Mouse (Mus musculus) adrenal gland, adult (tissue): ENCODE measurements around the gene Llgl2.

Source experiments
- DNase-seq, 2 experiments: peaks; one replicate each; pipeline ENCODE4 v3.0.0; 2022 to 2023; ENCODE audit warnings: low spot score in 1 of 2; ENCODE audit not compliant: inconsistent age in 2 of 2

The Llgl2 gene

DNA sequence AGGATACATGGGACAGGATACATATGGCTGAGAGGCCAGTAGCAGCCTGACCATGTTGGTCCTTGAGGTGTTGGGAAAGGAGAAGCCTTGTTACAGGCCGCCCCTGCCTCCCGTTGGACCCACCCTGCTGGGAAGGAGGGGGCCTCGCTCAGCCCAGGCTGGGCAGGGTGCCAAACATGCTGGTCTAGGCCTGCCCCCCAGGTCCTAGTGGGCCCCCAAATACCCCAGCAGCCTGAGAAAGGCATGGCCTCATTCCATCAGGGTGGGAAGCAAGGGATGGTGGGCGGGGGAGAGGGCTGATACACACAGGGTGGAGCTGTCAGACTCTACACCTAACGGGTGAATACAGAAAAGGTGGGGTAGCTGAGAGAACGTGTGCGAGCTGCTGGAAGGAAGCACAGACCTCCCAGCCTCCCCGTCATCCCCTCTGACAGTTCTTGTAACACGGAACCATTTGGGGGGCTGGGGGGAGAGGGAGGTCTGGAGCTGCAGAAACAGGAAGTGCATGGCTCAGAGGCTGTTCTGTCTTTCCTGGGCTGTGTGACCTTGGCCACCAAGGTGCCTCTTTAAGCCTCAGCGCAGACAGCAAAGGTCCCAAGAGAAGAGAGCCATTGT, 15.0 kb upstream of the Llgl2 start:
- peak; percentile 54 to 80 for DNase-seq

DNA sequence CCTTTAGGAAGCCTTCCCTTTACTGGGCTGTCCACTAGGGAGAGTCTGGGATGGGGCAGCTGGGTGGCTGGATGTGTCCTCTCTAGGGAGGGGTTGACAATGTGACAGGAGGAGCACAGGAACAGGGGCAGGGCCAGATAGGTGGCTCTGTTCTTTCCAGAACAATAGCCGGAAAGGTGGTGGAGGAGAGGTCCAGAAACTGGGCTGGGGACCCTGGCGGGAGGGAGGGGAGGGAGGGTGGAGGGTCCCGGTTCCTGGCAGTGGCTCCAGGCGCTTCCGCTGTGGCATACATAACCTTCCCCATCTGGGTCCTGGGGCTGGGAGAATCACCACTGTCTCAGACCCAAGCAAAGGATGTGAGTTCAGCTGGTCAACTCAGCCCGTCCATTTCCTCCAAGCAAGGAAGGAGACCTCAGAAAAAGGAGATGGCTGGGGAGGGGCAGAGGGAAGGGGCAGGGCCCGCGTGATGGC, 14.5 kb upstream of the Llgl2 start:
- peak; percentile 69 to 80 for DNase-seq

- DNase-seq = peak; percentile 87 to 94
Measured at GRCm38 (mm10) chr11:115810377-115810776, 13.5 kb upstream of the Llgl2 start.

DNA sequence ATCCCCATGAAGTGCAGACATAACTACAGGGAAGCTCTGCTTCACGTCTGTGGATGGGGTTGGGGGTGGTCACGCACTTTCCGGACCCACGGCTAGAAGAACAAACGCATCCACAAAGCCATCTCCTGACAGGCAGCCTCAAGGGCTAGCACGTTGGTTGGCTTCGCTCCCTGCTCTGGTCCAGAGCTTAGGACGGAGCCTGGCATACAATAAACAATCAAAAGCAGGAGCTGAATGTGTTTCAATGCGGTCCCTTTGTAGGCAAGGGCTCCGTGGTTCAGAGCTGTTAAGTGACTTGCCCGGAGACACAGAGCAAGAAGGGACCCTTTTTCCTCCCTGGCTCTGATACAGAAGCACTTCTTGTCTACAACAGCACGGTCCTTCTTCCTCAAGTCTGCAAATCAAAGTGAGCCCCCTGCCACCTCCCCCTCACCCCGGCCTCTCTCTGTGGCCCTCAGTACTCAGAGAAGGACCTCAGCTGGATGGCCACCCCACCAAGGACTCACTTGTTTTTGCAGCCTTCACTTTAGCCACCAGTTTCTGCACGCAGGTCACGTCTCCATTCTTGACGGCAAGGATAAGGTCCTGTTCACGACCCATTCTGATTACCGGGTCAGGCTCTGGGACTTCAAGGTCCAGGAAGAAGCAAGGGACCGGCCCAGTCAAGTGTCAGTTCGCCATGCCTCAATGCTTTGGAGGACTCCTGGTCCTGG, 12.3 kb upstream of the Llgl2 start:
- DNase-seq = peak; percentile 28 to 66

- DNase-seq = peak; percentile 76 to 90
Measured at GRCm38 (mm10) chr11:115812095-115812494, 11.8 kb upstream of the Llgl2 start.

DNA sequence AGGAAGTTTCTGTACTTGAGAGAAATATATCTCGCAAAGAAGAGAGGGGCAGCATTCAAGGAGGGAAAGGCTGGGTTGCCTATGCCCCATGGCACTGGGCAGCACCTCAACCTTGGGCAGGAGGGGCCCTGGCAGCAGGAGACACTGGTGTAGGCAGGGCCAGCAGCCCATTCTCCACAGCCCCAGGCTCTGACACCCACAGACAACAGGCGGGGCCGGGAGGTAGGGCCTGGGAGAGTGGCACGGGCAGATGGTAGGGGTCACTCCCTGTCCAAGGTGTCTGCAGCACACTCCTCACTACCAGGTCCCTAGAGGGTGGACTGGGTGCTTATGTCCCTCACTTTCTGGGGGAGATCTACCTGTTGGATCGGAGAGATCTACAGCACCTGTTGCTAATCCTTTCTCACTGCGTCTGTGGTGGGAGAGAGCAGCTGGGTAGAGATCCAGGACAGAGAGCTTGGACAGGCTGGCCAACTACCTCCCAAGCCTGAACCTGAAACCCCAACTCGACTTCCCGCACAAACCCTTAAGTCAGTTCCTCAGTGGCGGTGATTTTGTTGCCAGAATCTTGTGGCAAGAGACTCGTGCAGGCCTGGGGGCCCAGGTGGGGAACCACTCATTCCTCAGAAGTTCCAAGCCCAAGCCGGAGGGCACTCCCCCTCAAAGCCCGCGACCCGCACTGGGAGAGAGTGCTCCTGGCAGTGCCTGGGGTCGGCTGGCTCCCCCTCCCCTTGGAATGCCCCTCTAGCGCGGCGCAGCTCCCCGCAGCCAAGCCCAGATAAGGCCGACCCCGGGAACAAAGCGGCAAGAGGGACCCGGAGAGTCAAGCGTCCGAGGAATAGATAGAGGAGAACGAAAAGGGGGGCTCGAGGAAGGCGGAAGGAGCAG, 11.1 kb upstream of the Llgl2 start:
- peak; percentile 75 to 90 for DNase-seq

- peak; percentile 98 to 100 for DNase-seq
Measured at GRCm38 (mm10) chr11:115813507-115814296, 10.1 kb upstream of the Llgl2 start, which contains the start of gene Caskin2. TSS of gene Caskin2 (minus strand) at chr11:115813639.

DNA sequence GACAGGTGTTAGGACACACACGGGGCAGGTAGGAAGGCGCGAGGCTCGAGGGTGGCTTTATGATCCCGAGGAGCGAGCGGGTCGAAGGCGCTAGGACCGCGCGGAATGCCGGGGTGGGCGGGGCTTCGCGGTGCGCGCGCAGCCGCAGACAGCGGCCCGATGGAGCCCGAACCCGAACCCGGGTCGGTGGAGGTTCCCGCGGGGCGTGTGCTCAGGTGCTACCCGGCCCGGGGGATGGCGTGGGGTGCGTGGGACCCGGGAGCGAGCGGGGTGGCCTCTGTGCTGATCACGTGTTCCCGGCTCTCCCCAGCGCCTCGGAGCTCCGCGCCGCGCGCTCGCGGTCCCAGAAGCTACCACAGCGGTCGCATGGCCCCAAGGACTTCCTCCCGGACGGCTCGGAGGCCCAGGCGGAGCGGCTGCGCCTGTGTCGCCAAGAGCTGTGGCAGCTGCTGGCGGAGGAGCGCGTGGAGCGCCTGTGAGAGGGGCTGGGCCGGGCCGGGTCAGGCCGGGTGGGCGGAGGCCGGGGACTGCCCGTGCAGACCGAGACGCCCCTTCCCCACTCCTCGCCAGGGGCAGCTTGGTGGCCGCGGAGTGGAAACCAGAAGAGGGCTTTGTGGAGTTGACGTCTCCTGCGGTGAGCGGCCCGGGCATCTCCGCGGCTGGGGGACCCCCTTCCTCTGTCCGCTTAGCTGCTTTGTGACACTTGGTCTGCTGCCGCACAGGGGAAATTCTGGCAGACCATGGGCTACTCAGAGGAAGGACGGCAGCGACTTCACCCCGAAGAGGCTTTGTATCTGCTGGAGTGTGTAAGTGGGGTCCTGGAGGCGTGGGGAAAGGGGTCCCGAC, 9.0 kb upstream of the Llgl2 start, which contains the start of gene Tsen54:
TSS of gene Tsen54 (plus strand) at position 120 of the 846 bp plus-strand sequence.
- DNase-seq = peak; percentile 89 to 95

- DNase-seq = no peak
Measured at GRCm38 (mm10) chr11:115817331-115817730, 6.5 kb upstream of the Llgl2 start.

DNA sequence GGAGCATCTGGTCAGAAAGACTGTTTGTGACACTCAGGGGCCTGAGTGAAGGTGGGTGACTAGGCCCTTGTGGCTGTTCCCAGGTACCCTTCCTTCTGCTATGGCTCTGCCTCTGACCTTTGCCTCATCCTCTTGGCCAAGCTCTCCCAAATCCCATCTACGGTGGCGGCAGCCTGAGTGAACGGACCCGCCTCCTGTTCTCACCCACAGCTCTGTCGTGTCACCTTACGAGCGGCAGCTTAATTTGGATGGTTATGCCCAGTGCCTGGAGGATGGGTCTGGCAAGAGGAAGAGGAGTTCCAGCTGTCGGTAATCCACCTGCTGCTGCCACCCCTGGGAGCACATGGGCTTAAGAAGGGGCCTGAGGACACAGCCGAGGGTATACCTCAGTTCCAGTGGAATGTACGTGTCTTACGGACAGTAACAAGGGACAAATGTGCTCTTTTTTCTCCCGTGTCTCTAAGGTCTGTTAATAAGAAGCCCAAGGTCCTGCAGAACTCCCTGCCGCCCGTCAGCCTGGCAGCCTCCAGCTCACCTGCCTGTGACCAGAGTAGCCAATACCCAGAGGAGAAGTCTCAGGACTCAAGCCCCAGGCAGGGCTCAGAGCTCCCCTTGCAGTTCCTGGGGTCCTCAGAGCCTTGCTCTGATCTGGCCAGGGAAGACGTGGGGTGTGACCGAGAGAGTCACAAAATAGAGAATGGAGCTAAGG, 3.8 kb upstream of the Llgl2 start:
- DNase-seq = no peak

DNA sequence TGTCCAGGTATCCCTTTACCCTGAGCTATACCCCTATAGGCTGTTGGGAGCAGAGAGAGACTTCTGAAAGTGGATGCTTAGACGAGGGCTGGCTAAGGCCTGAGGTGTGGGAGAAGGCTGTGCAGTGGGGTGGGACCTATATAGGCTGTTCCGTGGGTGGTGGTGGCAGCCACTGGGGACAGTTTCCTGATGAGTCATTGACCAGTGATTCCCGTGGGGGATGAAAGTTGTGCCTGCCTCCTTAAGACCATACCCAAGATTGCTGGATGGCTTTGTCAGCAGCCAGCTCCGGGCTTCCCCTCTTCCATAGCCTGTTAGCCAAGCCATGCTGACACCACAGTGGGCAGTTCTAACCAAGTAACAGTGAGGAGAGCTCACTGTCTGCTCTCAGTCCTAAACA, 2.8 kb upstream of the Llgl2 start:
- no peak for DNase-seq

DNA sequence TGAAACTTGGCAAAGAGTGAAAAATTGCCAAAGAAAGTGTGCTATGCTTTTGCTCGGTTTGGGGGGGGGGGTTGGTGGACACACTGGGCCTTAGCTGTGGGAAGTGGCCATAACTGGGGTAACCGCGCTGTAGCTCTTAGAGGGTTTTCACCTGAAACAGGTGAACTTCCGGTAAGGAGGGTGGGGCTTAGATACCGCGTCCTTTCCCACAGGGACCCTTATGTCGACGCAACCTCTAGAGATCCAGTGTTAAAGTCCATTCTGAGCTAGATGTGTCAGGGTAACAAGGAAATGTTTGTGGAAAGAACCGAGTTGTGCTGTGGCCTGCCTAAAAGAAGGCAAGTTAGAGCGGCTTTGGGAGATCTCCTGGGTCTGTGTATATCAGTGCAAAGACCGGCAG, 964 bp downstream of the Llgl2 start:
- DNase-seq = no peak

DNA sequence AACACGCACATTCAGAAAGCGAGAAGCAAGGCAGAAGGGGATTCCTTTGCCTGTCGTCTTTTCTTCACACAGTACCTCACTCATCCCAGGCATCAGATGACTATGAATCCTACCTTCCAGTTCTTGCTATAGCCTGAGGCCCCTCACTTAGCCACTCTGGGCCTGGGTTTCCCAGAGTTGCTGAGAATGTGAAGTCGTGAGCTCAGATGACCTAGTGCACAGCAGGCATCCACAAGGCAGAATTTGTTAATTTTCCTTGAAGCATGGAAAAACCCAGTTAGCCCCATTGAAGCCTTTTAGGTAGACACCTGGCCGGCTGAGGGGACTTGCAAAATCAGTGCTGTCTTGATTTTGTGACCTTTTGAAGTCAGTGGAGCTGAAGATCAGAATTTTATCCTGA, 2.6 kb downstream of the Llgl2 start:
- DNase-seq = no peak

DNA sequence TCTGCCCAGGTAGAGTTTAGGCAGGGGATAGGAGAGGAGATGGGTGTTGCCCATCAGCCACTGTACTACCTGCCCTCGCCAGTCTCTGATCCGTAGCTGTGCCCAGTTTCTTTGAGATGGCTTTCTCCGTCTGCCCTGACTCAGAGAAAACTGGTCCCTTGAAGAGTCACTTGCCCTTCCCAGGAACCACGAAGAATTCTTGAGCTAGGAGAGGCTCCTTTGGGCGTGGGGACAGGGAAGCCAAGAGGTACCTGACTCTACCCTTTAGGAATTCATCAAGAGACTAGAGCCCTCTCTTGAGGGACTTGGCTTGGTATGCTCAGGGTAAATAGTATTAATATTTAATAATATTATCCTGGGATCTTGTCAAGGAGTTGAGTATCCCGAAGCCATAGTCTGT, 3.8 kb downstream of the Llgl2 start:
- no peak for DNase-seq

GRCm38 (mm10) chr11:115829036-115829435, 5.2 kb downstream of the Llgl2 start:
- DNase-seq = no peak

DNA sequence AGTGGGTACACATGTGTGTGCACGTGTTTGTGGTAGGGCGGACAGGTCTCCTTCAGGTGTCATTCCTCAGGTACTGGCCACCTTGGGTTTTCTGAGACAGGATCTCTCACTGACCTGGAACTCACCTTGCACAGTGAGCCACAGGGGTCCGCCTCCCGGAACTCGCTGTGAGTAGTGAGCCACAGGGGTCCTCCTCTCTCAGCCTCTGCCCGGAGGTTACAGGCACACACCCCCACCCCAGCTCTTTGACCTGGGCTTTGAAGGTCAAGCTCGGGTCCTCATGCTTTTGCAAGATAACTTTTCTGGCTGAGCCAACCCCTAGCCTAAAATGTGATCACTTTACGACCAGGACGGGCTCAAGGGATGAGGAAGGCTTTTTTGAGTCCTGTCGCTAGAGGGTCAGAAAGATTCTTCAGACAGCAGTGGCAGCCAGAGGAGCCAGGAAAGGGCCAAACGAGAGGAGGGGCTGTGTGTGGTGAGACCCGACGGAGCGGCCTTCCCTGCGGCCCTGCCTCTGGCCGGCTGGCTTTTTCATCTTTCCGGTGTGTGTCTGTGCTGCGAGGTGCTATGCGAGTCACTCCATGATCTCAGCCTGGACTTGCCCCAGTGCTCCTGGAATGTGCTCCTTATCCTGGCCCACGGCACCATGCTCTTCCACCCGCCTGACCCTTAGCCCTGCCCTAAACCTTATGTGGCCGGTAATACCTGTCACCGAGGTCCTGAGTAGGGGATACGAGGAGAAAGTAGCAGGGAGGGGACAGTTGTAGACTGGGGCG, 6.9 kb downstream of the Llgl2 start:
- DNase-seq = no peak

DNA sequence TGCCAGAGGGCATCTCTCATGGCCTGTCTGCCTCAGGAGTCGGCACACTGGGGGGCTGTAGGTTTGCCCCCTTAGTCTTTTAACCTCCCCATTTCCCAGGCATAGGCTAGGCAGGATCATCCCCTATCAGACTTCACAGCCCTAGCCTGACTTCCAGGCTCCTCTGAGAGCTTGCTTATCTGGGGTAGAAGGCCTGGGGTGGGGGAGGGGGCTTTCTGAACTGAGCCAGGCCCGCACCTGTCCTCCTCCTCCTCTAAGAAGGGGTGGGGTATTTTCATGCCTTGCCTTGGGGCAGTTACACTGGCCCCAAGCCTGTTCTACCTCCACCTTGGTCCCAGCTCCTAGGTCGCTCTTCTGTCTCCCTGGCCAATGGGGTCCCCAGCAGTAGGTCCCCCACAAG, 7.7 kb downstream of the Llgl2 start:
- DNase-seq = no peak

GRCm38 (mm10) chr11:115832064-115832463, 8.2 kb downstream of the Llgl2 start:
- no peak for DNase-seq
